ENCODE assay signal across 17 mouse cellular contexts in genomic region chr3:82767484-82767883, GRCm38 (mm10).
DNase-seq lines count a peak whose midpoint lies in the region; ATAC-seq lines count a peak whose summit lies in the region.
"Had no signal": no experiment of that assay in that cellular context is flagged by ENCODE, and none has a peak within 500 bp of the region (broad histone marks: within the 10 kb centered on the region; RNA-seq: fewer than 3 reads in every experiment).

No protein-coding gene starts in this region.

- H3K27me3 ChIP-seq in embryonic facial prominence, embryonic 14.5 days (replicated peaks; ENCODE audit: control insufficient read depth, insufficient read depth, low read length) = no peaks in the 10 kb centered on the region
- H3K27me3 ChIP-seq: heart, embryonic 15.5 days; hindbrain, embryonic 13.5 days; megakaryocyte, embryonic 14.5 days; Patski had no signal

- no peak for ATAC-seq in embryonic facial prominence, embryonic 14.5 days (ENCODE audit: low read depth)
- ATAC-seq: forebrain, embryonic 16.5 days; intestine, embryonic 16.5 days; liver, postnatal 0 days; Patski had no signal

- no peaks in the 10 kb centered on the region for H3K9me3 ChIP-seq in embryonic facial prominence, embryonic 14.5 days (ENCODE audit: control insufficient read depth, low read length)
- H3K9me3 ChIP-seq: heart, embryonic 15.5 days; hindbrain, embryonic 13.5 days; megakaryocyte, embryonic 14.5 days had no signal

- no peak overlapping the region for H3K4me3 ChIP-seq in embryonic facial prominence, embryonic 14.5 days (ENCODE audit: low read depth, low read length)
- H3K4me3 ChIP-seq: heart, embryonic 15.5 days; hindbrain, embryonic 13.5 days; megakaryocyte, embryonic 14.5 days had no signal

- no peak overlapping the region for H3K4me2 ChIP-seq in embryonic facial prominence, embryonic 14.5 days (ENCODE audit: low read depth, low read length)
- H3K4me2 ChIP-seq: heart, embryonic 15.5 days; hindbrain, embryonic 13.5 days had no signal

- 39% methylated on average over 5 of the region's 5 CpGs for WGBS in embryonic facial prominence, embryonic 14.5 days

- no peak overlapping the region for H3K27ac ChIP-seq in embryonic facial prominence, embryonic 14.5 days (replicated peaks; ENCODE audit: low read depth, low read length)
- H3K27ac ChIP-seq: heart, embryonic 15.5 days; hindbrain, embryonic 13.5 days had no signal

- peak; percentile 32 for DNase-seq in left cerebral cortex, adult 11 months (ENCODE audit: low spot score)
- DNase-seq in left cerebral cortex, postnatal 4 days = no peak
- DNase-seq in R1 (ENCODE audit: low read depth, low spot score) = peak; percentile 30
- peak; percentile 18 for DNase-seq in embryonic facial prominence, embryonic 14.5 days (ENCODE audit: low spot score)
- peak; percentile 34 to 73 for DNase-seq in left cerebral cortex, postnatal 25 days (ENCODE audit: low spot score in 2 of 2)
- no peak for DNase-seq in cerebellum, postnatal 36 days
- DNase-seq in kidney, postnatal 4 days = no peak
- DNase-seq in retina, embryonic 14.5 days (ENCODE audit: low spot score) = no peak
- DNase-seq: cerebellum, adult 11 months; kidney, postnatal 14 days; liver, postnatal 0 days had no signal

- intact Hi-C loops in left cerebral cortex, postnatal 4 days (cut with DNase I) = no loop called here
- intact Hi-C loops in left cerebral cortex, postnatal 25 days (cut with DNase I) = no loop called here

- no peak overlapping the region for H3K9ac ChIP-seq in embryonic facial prominence, embryonic 14.5 days (ENCODE audit: low read depth, low read length)
- H3K9ac ChIP-seq: heart, embryonic 15.5 days; hindbrain, embryonic 13.5 days; liver, postnatal 0 days had no signal

- H3K4me1 ChIP-seq in embryonic facial prominence, embryonic 14.5 days (ENCODE audit: control insufficient read depth, insufficient read depth, low read length) = no peaks in the 10 kb centered on the region
- H3K4me1 ChIP-seq: heart, embryonic 15.5 days; hindbrain, embryonic 13.5 days had no signal

- no peaks in the 10 kb centered on the region for H3K36me3 ChIP-seq in embryonic facial prominence, embryonic 14.5 days (ENCODE audit: control insufficient read depth, insufficient read depth, low read length)
- H3K36me3 ChIP-seq: heart, embryonic 15.5 days; hindbrain, embryonic 13.5 days had no signal

Comparison
In these comparisons a context has a peak if more than half of its experiments do, and no peak if none do; other contexts are left out.
1. DNase-seq: peak in left cerebral cortex, adult 11 months (single experiment), R1 (single experiment), embryonic facial prominence, embryonic 14.5 days (single experiment) and left cerebral cortex, postnatal 25 days (2 of 2); none in left cerebral cortex, postnatal 4 days (single experiment), cerebellum, postnatal 36 days (0 of 2), kidney, postnatal 4 days (0 of 2) and retina, embryonic 14.5 days (single experiment).